Mouse (Mus musculus) effector memory CD4-positive, alpha-beta T cell, adult 5 months (primary cell): ENCODE results near the gene Nxph1. TPM values are rescaled to one million over a fixed set of nuclear protein-coding genes. Genes with fewer than 3 reads are reported as not detected.

Experiments used
- polyA plus RNA-seq: library from polyadenylated mRNA; unstranded; fragments of 100-300 nt; shearing (Covaris generic); gene quantifications from one replicate; pipeline ENCODE4 v1.2.1, GENCODE M21; 2017

The Nxph1 gene
- not detected for polyA plus RNA-seq

GRCm38 (mm10) chr6:8948131-8948470, at the start of gene Nxph1:
Nxph1 (plus strand) TSS chr6:8948431.

Other genes starting within 250 kb of the Nxph1 start
- gene Ica1, start 169.9 kb upstream of the Nxph1 start, polyA plus RNA-seq = not detected